Mouse (Mus musculus) common myeloid progenitor, adult 5-6 weeks (primary cell): ENCODE measurements around the gene Mief2. TPM values are rescaled to one million over a fixed set of nuclear protein-coding genes. Genes with fewer than 3 reads are reported as not detected.

Experiments
- ATAC-seq: replicated peaks from 2 replicates; pipeline ENCODE4 v1.8.0; 2016; ENCODE audit warnings: low read depth, mild to moderate bottlenecking, moderate TSS enrichment, inconsistent platforms; ENCODE audit not compliant: poor library complexity, severe bottlenecking
- total RNA-seq: library from RNA; stranded (forward); fragments of 200-1000, 187-1606 nt; gene quantifications from 2 replicates; pipeline ENCODE4 v1.2.3, GENCODE M21; 2017

Gene Mief2
- 3.5 TPM in 2 replicates for total RNA-seq

DNA sequence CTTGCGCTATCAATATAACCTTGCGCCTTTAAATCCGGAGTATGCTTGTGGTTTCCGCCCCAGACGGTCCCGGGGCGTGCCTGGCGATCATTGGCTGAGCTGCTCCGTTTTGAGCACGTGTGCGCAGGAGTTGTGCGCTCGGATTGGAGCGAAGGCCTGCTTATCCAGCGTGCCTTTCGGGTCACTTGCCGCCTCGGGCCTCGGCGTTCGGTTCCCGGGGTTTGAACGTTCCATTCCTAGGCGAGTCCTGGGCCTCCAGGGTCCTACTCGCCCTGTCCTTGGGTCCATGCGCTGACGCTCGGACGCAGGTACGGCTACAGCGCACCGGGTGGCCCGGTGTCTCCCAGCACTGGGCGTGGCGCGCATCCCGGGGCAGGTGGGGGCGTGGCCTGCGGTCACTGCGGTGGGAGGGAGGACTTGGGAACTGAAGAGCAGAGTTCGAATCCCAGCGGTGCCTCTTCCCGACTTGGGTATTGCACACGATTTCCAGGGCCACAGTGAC, at the start of gene Mief2:
Mief2 (plus strand) TSS at position 139 of the 502 bp plus-strand sequence.
- peak; percentile 89 for ATAC-seq

DNA sequence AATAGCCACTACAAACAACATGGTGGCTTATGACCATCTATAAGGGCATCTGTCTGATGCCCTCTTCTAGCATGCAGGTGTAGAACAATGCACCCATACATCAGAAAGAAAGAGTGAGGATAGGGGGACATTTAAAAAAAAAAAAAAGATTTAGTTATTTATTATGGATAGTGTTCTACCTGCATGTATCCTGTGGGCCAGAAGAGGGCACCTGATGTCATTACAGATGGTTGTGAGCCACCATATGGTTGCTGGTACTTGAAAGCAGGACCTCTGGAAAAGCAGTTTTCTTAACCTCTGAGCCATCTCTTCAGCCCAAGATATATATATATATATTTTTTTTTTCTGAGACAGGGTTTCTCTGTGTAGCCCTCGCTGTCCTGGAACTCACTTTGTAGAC, 32.0 kb upstream of the Mief2 start:
- ATAC-seq, result no peak

DNA sequence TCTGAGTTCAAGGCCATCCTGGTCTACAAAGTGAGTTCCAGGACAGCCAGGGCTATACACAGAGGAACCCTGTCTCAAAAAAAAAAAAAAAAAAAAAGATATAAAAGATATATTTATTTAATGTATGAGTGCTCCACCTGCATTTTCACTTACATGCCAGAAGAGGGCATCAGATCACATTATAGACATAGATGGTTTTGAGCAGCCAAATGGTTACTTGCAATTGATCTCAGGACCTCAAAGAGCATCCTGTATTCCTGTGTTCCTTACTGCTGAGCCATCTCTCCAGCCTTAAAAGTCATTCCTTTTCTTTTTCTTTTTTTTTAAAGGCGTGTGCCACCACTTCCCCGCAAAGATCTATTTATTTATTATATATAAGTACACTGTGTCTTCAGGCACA, 30.6 kb upstream of the Mief2 start:
- peak; percentile 48; the same call in 1 of the 2 replicates for ATAC-seq

DNA sequence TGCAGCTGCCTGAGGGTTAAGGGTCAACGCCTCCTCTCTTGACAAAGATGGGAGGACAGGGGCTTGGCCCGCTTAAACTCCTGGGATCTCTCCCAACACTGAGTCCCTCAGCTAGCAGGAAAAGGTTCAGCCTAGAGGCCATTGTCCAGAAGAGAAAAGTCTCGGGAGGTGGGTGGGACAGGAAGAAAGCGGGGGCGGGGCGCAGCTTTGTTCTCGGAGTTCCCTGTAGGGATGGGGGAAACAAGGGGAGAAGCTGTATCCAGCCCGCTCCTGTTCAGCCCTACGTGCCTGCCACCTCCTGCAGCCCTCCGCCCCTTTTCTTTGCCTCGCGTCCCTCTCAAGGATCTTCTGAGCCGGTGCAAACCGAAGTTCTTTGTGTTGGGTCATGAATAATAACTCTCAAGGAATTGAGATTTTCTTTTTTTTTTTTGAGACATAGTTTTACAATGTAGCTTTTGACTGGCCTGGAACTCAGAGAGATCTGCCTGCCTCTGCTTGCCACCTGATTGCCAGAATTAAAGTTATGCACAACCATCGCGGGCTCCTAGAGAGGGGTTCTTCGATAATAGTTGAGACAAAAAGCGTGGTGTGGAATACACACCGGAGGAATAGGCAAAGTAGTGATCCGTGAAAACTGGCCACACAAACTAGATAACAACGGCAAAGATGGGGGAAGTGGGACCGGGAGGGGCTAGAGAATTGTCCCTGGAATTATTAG, 29.2 kb upstream of the Mief2 start:
- ATAC-seq, result peak; percentile 44

DNA sequence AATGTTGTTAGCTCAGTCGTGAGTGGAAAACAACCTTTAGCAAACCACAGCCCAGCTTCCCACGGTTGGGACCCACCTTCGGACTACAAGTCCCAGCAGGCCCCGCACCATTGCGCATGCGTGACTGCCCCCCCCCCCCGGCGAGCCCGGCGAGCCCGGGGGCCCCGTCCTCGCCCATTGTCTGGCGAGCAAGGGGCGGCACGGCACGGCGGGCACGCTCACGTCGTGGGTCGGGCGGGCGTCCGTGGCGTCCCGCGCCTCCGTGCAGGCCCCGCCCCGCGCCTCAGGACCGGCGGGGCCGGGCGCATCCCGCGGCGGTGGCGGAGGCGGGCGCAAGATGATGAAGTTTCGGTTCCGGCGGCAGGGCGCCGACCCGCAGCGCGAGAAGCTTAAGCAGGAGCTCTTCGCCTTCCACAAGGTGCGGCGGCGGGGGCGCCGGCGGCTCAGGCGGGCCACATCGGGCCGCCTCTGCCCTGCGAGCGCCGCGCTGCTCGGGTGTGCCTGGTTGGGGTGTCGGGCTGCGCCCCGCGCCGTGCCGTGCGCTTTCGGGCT, 28.6 kb upstream of the Mief2 start, which contains the start of gene Llgl1:
Llgl1 (plus strand) TSS at position 200 of the 552 bp plus-strand sequence.
- ATAC-seq, result peak; percentile 50

DNA sequence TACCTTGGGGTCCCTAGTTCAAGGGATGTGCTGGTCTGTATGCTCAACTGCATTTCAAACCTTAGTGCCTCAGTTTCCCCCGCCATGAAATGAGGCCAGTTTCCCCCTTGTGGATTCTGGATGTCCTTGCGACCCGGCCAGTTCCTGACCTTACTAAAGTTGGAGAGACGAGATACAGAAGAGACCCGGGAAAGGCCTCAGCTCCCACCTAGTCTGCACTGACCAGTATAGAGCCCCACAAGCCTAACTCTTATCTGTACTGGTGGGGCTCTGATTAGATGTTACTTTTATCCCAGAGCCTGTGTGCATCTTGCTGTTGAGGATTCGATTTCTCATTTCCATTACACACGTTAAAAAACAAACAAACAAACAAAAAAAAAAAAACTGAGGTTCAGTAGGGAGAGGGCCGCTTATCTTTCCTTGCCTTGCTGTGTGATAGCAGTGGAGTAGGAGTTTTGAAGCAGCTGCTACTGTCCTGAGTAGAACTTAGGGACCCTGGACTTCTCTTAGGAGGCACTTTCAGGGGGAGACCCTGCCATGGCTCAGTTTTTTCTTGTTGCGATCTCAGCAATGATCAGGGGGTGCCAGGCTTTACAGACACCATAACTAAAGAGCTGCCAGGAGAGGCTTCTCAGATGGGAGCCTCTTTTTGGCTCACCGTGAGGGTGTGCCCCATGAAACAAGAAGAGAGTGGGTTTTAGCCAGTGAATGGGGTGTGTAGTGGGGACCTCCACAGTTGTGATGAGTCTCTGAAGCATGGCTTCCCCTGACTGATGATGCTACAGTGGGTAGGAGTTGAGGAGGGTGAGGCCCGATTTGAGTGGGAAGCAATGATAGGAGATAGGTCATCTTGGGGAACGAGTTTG, 27.6 kb upstream of the Mief2 start:
- ATAC-seq, result no peak

DNA sequence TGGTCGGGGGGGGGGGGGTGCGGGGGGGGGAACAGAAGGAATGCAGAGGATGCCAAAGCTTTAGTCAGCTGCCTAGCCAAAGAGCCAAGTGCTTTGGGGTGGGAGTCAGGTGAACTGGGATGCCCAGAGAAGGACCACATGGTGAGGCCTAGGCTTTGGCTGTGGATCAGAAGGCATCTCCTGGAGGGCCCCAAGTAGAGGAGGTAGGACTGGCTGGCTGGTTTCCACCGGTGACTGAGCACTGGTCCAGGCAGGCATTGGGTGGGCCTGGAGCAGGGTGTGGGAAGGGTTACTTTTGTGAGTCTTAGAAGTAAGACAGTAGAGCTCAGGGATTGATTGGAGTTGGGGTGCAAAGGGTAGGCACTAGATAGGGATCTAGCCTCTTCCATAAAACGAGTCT, 26.6 kb upstream of the Mief2 start:
- no peak for ATAC-seq

DNA sequence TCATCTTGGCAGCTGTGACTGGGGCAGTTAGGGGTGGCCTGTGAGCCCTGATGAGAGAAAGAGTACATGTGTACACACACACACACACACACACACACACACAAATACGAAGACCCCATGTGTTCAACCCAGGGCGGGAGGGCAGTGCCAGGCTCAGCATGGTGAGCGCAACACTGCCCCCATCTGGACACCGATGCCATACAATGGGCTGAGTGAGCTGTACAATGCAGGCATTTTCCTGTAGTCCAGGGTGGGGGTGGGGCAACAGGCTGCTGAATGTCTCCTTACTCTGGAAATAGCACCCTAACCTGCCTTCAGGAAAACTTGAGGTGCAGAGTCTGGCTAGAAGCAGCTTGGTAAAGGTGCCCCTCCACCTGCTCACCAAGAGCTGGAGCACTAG, 25.1 kb upstream of the Mief2 start:
- ATAC-seq, result peak; percentile 64

DNA sequence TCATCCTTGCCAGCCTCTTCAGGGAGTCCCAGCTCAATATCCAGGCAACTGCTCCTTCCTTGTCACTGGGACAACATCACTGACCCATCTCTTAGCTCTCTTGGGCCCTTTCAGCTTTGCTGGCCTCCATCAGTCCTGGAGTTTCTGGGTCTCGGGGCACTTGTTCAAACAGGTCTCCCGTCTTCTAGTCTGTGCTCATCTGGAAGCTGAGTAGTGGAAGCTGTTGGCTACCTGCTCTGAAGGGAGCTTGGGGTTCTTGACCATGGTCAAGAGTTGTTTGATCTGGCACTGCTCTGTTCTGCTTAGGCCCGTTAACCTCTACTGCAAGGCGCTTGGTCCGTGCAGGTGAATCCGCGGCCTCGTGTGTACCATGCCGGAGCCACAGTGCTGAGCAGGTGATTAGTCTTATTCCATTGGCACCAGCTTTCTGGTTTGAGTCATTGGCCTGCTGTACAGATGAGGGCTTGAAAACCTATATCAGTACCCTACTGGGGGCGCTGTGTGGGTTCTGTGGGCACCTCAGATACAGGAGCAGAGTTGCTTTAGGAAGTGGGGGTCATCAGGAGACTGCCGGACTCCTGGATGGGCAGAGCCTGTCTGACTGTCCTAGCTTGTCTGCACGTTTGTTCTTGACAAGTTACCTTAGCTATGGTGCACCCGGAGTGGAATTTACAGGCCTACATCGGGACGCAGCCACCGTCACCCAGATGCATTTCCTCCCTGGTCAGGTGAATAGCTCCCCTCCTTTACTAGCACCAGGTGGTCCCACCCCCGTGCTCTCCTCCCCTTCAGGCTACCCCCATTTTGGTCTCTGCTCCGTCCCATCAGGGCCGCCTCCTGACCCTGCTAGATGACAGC, 23.9 kb upstream of the Mief2 start:
- ATAC-seq, result no peak

DNA sequence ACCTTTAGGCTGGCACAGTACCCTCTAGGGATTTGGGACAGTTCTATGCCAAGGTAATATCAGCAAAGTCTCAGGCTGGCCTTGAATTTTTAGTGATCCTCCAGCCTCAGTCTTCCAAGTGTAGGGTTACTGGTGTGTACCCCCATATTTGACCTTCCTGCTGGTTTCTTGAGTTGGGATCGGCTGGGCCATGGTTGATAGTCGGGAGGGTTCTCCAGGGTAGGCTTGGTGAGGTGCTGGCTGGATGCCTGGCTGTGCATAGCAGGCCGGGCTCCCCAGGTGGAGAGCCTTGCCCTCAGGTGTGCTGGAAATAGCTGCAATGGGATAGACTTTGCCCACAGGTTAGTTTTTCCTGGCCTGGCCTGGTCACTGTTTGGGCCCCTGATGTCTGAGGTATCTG, 22.9 kb upstream of the Mief2 start:
- ATAC-seq, result no peak

DNA sequence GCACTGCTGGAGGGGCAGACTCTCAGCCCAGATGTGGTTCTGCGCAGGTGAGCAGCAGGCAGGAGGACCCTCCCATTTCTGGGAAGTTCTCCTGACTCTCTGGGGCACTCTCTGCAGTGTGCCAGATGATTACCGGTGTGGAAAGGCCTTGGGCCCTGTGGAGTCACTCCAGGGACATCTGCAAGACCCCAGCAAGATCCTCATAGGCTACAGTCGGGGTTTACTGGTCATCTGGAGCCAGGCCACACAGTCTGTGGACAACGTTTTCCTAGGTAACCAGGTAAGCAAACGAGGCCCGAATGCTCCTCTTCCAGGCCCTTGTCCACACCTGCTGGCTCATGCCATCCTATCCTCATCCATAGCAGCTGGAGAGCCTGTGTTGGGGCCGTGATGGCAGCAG, 22.1 kb upstream of the Mief2 start:
- ATAC-seq, result no peak

DNA sequence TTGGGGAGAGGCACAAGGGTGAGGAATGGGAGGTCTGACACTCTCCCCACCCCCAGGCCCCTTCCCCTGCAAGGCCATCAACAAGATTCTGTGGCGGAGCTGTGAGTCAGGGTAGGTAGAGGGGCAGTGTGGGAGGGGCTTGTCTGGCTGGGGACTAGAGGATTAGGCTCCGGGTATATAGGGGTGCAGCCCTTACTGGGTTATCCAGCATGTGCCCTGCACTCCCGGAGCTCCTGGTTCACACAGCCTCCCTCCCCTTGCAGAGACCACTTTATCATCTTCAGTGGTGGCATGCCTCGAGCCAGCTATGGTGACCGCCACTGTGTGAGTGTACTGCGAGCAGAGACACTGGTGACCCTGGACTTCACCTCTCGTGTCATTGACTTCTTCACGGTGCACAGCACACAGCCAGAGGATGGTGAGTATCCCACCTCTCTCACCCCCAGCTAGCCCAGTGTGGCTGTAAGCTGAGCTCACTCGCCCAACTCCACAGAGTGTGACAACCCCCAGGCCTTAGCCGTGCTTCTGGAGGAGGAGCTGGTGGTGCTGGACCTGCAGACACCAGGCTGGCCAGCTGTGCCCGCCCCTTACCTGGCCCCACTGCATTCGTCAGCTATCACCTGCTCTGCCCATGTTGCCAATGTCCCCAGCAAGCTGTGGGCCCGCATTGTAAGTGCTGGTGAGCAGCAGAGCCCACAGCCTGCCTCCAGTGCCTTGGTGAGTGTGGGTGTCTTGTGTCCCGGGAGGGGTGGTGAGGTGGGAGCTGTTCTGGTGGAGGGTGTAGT, 21.3 kb upstream of the Mief2 start:
- no peak for ATAC-seq

DNA sequence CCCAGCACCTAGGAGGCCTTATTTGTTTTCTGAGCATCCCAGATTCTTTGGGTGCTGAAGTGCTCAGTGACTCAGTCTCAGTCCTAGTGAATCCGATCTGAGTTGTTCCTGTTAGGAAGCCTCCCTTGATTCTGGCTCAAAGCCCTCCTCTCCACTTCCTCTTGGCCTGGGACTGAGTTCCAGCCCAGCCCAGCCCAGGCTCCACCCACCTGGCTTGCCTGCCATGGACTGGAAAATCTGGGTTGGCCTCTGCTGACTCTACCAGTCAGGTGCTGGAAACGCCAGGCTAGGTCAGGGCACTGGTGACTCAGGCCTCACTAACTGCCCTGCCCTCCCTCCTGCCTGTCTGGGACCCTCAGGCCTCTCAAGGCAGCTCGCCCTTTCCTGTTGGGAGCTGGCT, 20.5 kb upstream of the Mief2 start:
- ATAC-seq, result no peak

DNA sequence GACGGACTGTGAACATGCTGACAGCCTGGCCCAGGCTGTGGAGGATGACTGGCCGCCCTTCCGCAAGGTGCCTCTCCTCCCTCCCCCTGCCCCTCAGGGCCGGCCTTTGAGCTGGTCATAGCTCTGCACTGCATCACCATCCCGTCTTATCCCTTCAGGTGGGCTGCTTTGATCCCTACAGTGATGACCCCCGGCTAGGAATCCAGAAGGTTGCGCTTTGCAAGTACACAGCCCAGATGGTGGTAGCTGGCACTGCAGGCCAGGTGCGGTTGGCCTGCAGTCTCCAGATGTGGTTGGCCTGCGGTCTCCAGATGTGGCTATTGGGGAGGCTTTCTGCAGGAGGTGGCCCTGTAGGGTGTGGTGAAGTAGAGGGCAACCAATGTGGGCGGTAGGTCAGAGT, 19.6 kb upstream of the Mief2 start:
- no peak for ATAC-seq

DNA sequence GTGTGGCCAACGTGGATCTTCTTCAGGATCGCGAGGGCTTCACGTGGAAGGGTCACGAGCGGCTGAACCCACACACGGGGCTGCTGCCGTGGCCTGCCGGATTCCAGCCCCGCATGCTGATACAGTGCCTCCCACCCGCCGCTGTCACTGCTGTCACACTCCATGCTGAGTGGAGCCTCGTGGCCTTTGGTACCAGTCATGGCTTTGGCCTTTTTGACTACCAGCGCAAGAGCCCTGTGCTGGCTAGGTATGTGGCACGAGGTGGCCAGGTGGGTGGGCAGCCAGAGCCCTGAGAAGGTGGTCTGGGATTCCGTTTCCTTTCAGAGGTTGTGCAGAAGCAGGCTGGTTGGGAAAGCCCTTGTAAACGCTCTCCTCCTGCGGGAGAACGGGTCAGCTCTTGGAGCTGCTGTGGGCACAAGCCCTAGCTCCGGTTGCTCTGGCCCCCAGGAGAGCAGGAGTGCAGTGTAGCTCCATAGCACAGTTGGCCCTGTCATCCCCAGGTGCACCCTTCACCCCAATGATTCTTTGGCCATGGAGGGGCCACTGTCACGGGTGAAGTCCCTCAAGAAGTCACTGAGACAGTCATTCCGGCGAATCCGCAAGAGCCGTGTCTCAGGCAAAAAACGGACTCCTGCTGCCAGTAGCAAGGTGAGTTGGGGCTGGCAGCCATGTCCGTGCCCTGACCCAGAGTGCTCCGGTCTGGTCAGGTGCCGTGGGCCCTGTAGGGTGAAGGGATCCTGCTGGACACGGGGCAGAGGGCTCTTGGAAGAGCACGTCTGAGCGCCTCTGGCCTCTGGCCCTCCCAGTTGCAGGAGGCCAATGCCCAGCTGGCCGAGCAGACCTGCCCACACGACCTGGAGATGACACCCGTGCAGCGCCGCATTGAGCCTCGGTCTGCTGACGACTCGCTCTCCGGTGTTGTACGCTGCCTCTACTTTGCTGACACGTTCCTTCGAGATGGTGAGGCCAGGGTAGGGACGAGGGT, 18.4 kb upstream of the Mief2 start:
- no peak for ATAC-seq

DNA sequence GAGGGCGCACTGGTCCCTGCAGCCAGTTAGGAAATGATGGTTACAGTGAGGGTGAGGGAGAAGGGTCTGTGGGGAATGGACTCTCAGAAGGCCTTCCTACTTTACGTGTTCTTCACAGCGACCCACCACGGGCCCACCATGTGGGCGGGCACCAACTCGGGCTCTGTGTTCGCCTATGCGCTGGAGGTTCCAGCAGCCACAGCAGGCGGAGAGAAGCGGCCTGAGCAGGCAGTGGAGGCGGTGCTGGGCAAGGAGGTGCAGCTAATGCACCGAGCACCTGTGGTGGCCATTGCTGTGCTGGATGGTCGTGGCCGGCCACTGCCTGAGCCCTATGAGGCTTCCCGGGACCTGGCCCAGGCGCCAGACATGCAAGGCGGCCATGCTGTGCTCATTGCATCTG, 17.0 kb upstream of the Mief2 start:
- no peak for ATAC-seq

DNA sequence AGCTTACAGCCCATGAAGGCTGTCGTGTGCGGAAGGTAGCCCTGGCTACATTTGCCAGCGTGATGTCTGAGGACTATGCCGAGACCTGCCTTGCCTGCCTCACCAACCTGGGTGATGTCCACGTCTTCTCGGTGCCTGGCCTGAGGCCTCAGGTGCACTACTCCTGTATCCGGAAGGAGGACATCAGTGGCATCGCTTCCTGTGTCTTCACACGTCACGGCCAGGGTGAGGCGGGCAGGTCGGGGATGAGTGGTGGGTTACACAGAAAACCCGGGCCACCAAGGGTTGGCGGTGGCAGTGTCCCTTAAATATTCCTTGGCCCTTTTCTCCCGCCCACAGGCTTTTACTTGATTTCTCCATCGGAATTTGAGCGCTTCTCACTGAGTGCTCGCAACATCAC, 16.2 kb upstream of the Mief2 start:
- no peak for ATAC-seq

DNA sequence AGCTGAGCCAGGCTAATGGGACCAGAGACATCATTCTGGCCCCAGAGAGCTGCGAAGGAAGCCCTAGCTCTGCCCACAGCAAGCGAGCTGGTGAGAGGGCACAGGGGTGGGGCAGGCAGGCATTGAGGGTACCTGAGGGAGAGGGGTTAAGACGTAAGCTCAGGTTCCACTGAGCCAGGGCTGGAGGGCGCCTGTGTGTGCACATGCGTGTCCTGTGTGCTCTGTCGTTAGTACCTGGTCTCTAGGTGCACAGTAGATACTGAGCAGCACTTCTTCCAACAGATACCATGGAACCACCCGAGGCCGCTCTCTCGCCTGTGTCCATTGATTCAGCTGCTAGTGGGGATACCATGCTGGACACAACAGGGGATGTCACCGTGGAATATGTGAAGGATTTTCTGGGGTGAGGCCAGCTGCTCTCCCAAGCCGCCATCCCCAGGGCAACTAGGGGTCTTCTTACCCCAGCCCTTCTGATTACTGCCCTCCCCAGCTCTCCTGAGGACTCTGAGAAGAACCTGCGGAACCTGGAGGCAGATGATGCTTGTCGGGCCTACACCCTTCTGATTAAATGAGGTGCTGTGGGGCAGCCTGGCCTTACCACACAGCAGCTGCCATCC, 15.5 kb upstream of the Mief2 start:
- ATAC-seq, result no peak
